Comparison of ENCODE assay signal across 11 mouse cellular contexts in the genomic region with DNA sequence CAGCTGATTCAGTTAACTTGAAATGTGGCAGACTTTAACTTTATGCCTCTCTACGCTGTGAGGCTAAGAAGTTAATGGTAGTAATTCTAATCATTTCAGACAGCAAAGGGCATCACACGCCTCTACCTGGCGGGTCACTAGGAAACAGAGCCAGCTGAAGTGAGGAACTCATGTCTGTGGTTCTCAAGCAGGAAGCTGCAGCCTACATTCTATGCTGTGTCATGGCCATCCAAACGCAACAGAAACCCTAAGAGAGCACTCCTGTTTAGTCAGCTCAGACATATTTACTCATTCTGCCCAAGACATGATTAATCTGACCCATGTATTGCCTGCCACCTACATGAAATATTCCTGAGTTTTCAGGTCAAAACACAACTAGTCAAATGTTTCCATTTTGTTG. TPM values are rescaled to one million over a fixed set of nuclear protein-coding genes. Genes with fewer than 3 reads are reported as not detected.
"Had no signal": no experiment of that assay in that cellular context is flagged by ENCODE, and none has a peak within 500 bp of the region (broad histone marks: within the 10 kb centered on the region; RNA-seq: fewer than 3 reads in every experiment).

No protein-coding gene starts in this region.

RNA-seq across cellular contexts. Expression of a gene that starts 24.7 kb away (rescaled TPM):
- total RNA-seq: left cerebral cortex, postnatal 10 days; liver, adult 2 months; midbrain, postnatal 0 days; monocyte, adult 5-6 weeks had no signal

RNA-seq across cellular contexts. Expression of a gene that starts 51.8 kb away (rescaled TPM):
- total RNA-seq: left cerebral cortex, postnatal 10 days; left cerebral cortex, postnatal 14 days; left cerebral cortex, postnatal 25 days; left cerebral cortex, postnatal 36 days; left cerebral cortex, postnatal 4 days; liver, adult 2 months; megakaryocyte progenitor cell, adult 5-6 weeks; megakaryocyte, adult 5-6 weeks; megakaryocyte-erythroid progenitor cell, adult 5-6 weeks; midbrain, postnatal 0 days; monocyte, adult 5-6 weeks had no signal

RNA-seq across cellular contexts. Expression of a gene that starts 54.1 kb away (rescaled TPM):
- total RNA-seq: left cerebral cortex, postnatal 10 days; left cerebral cortex, postnatal 14 days; left cerebral cortex, postnatal 25 days; left cerebral cortex, postnatal 36 days; left cerebral cortex, postnatal 4 days; liver, adult 2 months; megakaryocyte progenitor cell, adult 5-6 weeks; megakaryocyte, adult 5-6 weeks; megakaryocyte-erythroid progenitor cell, adult 5-6 weeks; midbrain, postnatal 0 days; monocyte, adult 5-6 weeks had no signal
